Mouse (Mus musculus): ENCODE measurements around the gene A930033H14Rik. TPM values are rescaled to one million over a fixed set of nuclear protein-coding genes. Genes with fewer than 3 reads are reported as not detected.

A930033H14Rik gene
- total RNA-seq, 2 experiments from 2014 or later = 6.2 to 6.5 TPM

- peak; percentile 43 for DNase-seq
- intact Hi-C loops (cut with DNase I) = no loop called here
Observed at GRCm38 (mm10) chr10:69237781-69238180, 24.9 kb upstream of the A930033H14Rik start.

DNA sequence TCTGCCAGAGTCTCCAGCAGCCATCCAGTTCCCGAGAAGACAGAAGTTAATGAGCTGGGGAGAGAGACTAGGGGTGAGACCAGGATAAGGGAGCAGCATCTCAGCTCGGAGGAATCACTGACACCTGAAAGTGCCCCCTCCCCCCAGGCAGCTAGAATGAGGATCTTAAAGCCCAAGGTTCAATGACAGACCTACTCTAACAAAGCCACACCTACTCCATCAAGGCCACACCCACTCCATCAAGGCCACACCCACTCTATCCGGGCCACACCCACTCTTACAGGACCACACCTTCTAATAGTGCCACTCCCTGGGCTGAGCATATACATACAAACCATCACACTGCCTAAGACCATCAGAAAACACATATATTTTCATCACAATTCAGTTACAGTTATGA is 24.3 kb upstream of the A930033H14Rik start:
- intact Hi-C loops (cut with DNase I) = no loop called here
- DNase-seq = no peak

- intact Hi-C loops (cut with DNase I) = no loop called here
- no peak for DNase-seq
Observed at GRCm38 (mm10) chr10:69225951-69226350, 13.1 kb upstream of the A930033H14Rik start.

DNA sequence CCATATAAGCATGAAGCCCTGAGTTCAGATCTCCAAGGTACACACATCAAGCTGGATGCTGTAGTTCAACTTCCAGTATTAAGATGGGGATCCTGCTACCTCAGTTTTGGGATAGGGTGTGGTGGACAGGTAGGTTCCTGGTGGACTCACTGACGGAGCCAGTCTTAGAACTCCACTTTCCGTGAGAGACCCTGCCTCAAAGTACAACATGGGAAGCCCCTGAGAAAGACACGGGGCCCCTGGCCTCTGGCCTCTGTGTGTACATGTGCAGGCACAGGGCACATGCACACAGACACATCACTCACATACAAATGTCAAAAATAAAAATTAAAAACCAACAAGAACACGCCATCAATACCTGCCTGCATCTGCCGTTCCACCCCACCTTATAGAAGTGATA is 12.6 kb upstream of the A930033H14Rik start:
- DNase-seq = no peak
- intact Hi-C loops (cut with DNase I) = no loop called here

DNA sequence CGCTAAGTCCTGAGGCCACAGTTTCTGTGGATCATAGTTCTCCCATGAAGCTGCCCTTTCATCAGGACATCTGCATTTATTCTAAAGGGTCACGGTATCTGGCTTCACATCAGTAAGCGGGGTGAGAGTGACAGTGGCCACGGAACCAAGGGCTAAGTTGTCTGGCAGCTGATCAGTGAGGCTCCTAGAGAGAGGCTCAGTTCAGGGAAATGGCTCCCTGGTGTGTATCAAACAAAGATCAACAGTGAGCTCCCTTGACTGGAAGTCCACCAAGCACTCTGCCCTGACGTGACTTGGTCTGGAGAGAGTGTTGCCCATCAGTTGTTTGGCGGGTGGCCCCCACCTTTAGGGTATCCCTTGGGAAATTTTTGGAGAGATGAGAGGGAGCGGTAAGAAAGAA is 11.4 kb upstream of the A930033H14Rik start:
- no peak for DNase-seq
- intact Hi-C loops (cut with DNase I) = no loop called here

DNA sequence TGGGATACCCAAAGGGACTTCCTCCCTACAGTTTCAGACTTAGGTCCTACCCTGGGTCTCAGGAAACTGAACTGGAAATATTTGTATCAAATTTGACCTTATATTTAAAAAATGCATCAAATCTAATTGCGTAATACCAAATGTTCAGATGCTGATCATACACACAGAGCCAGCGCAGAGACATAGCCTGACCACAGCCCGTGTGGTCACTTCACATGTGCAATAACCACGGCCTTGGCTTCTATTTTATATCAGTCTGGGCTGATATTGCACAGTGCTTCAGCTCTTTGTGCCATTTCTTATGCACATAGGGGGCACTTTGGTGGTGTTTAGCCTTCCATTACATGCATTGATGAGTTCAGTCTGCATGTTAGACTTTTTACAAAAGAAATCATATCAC is 10.3 kb upstream of the A930033H14Rik start:
- DNase-seq = no peak
- intact Hi-C loops (cut with DNase I) = no loop called here

- no peak for DNase-seq
- intact Hi-C loops (cut with DNase I) = no loop called here
Observed at GRCm38 (mm10) chr10:69221955-69222354, 9.1 kb upstream of the A930033H14Rik start.

- DNase-seq = no peak
Observed at GRCm38 (mm10) chr10:69221148-69221547, 8.2 kb upstream of the A930033H14Rik start.

GRCm38 (mm10) chr10:69220296-69220695 is 7.4 kb upstream of the A930033H14Rik start:
- no peak for DNase-seq
- intact Hi-C loops (cut with DNase I) = no loop called here

More at GRCm38 (mm10) chr10:69221148-69221547, 8.2 kb upstream of the A930033H14Rik start:
- intact Hi-C loops (cut with DNase I) = no loop called here

DNA sequence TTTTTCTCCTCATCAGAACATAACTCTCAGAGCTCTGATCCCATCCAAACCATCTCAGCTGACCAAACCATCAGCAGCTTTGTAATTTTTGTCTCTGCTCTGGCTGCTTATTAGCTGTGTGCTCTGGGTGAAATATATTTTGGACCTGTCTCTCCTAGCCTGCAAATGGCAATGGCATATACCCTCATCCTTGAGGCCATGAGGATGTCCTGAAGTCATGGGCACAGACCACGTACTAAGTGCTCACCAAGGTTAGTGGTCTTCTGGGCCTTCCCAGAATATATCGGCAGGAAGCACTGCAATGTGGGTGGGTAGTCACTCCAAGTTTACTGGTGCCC is 6.4 kb upstream of the A930033H14Rik start:
- intact Hi-C loops (cut with DNase I) = no loop called here
- no peak for DNase-seq

DNA sequence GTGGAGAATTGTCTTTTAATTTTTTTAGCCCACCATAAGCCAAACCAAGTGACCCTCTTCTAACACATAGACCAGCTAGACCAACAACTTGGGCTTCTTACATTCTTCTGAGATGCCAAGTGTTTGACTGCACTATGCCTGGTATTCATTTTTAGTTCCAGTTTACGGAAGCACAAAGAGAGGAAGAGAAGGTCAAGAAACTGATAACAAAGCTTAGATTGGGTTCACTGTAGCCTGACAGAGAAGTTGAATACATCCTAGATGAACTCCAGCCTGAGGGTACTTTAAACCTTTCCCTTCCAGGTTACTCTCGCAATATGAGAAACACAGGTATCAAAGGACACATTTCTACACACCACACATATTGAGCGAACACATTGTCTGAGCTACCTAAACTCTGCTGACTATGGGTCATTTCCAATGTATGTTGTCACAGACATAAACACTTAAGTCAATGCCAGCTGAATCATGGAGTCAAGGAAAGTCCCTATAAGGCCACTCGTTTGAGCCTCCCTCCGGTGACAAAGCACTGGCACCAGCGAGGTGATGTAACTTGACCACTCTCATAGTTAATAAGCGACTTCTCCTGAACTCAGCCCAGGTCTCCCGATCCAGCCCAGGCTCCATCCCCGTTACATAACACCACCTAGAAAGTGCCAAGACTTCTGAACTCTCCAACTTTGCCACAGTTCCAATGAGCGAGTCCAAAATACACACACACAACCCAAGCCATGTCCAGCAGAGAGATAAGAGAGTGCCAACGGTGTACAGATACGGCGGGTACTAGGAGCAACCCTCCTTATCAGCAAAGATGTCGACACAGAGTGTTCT is 5.8 kb upstream of the A930033H14Rik start:
- intact Hi-C loops (cut with DNase I) = no loop called here

GRCm38 (mm10) chr10:69217127-69217690 is 4.3 kb upstream of the A930033H14Rik start:
- intact Hi-C loops (cut with DNase I) = no loop called here
- DNase-seq = no peak

More for the DNA sequence above, 5.8 kb upstream of the A930033H14Rik start:
- no peak for DNase-seq

DNA sequence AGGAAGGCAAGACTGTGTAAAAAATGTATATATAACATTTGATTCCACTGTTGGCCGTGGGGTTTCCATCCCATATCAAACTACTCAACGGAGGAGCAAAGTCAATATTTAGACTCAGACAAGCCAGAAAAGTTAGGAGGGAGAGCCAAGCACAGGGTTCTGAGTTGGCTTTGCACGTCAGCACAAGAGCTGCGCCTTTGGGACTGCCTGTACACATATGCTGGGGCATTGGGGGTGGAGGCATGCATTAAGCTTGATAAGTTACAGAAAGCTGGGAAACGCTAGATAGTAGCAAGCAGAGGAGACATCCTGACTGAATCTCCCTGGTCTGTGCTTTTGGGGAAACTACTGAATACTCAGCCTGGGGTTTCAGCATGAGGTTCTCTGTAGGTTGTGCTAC is 1.1 kb upstream of the A930033H14Rik start:
- no peak for DNase-seq
- intact Hi-C loops (cut with DNase I) = no loop called here

- peak; percentile 45 for DNase-seq
- intact Hi-C loops (cut with DNase I) = no loop called here
Observed at GRCm38 (mm10) chr10:69213451-69213877, 566 bp upstream of the A930033H14Rik start.

- intact Hi-C loops (cut with DNase I) = no loop called here
Observed at GRCm38 (mm10) chr10:69211976-69212375, 922 bp downstream of the A930033H14Rik start.

DNA sequence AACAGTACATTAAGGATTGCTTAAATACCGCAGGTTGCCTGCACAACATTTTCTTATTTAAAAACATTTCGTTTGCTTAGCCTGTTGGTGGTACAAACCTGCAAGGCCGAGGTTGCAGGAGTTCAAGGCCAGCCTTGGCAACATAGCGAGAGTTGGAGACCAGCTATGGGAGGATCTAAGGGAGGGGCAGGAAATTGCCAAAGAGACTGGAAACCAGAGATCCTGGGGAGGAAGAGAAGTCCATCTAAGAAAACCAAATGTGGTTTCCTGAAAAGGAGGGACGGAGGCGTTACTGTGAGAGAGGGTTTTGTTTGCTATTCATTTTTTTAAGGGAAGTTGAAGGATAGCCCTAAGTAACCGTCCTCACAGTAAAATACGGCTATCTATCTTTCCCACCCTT is 1.3 kb downstream of the A930033H14Rik start:
- no peak for DNase-seq
- intact Hi-C loops (cut with DNase I) = no loop called here

More at GRCm38 (mm10) chr10:69211976-69212375, 922 bp downstream of the A930033H14Rik start:
- peak; percentile 20 for DNase-seq

DNA sequence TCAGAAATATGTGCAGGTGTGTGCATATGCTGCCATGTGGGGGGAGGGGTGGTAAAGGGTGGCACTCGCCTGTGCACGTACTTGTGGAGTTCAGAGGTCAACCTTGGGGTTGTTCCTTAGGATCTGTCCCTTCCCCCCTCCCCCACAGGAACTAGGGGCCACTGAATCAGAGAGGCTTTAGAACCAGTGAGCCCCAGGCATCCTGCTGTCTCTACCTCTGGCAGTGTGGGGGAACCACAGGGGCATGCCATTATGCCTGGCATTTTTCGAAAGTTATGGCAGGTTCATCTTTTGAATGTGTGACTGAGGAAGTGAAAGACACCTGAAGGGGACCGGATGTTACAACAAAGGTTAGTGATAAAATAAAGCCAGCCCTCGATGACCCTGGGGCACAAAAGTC is 2.2 kb downstream of the A930033H14Rik start:
- intact Hi-C loops (cut with DNase I) = no loop called here
- DNase-seq = no peak

DNA sequence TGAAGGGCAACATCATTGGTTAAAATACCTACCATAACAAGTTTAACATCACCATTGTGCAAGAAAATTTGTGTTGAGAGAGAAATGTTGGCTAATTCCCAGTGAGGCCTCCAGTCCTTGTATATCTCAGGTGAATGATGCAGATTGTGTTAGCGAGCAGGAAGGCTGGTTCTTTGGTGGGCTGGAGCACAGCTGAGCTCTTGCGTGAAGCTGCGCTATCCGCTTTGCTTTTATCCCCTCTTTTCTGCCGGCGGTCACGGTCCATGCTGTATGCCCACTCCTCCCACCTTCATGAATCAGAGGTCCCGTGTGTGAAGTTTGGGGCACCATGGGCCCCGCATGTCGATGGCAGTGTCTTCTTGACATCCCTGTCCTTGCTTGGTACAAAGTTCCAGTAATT is 2.9 kb downstream of the A930033H14Rik start:
- intact Hi-C loops (cut with DNase I) = no loop called here
- no peak for DNase-seq

GRCm38 (mm10) chr10:69208705-69209104 is 4.2 kb downstream of the A930033H14Rik start:
- intact Hi-C loops (cut with DNase I) = no loop called here
- DNase-seq = no peak

DNA sequence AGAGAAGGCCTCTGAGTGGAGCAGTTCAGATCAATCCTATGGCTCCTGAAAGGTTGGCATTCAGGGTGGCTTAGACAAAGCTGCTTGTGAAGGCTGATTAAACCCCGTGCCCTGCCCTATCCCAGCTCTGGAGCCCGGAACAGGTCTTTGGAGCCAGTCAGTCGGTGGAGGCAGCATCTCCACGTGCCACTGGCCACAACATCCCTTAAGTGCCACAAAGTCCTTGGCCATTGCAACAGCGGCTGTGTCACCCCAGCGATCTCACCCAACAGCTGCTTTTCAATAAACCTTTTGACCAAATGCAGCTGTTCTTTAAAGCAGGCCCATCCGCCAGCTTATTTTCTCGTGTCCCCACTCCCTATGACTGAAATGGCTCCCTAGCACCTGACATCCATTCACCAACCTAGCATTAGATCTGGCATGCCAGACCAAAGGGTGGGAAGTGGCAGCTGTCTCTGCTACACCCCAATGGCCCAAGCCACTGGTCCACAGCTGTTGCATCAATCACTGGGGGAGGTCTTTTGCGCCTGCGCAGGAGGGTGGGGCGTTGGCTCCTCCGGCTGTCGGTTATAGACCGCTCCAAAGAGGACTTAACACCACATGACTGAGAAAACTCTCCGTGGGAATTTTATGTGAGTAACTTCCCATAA is 4.8 kb downstream of the A930033H14Rik start:
- no peak for DNase-seq
- intact Hi-C loops (cut with DNase I) = no loop called here

DNA sequence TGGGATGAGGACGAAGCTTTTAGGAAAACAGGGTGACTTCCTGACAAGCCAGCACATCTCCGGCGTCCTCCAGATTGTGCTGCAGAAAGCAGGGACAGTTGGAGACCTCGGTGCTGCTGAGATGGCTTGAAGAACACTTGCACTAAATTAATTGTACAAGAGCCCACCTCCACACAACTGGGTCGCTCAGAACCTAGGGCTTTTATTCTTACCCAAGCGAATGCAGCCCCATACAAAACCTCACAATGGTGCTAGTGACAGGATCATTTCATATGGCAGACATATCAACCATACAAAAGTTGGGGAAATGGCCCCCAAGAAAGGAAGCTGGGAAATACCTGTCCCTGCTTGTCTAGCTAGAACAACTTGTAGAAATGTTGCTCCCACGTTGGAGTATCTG is 5.4 kb downstream of the A930033H14Rik start:
- DNase-seq = no peak
- intact Hi-C loops (cut with DNase I) = no loop called here

DNA sequence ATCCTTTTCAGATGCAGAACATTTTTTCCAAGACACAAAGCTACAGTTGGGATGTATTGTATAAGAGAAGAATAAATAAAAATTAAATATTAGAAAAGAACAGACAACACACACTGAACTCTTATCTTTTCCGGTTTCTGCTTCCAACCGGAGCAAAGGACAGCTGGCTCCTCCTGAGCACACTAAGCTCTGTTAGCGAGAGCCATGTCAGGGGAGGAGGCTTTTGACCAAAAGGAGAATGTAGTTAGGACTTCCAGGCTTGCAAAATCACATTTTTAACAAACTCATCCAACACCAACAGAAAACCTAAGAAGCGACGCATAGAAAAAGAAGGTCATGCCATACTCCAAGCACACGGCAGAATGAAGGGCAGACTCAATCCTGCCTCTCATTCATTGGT is 6.8 kb downstream of the A930033H14Rik start:
- DNase-seq = no peak
- intact Hi-C loops (cut with DNase I) = no loop called here
